Mouse (Mus musculus) intestine, embryonic 16.5 days (tissue): ENCODE data around the gene Crisp4. TPM values are rescaled to one million over a fixed set of nuclear protein-coding genes. Genes with fewer than 3 reads are reported as not detected.

Experiments
- ATAC-seq: fragments of 200-750 bp; cut with Nextera tagmentation; 2 replicates; pipeline ENCODE4 v1.8.0; 2017; ENCODE audit warnings: moderate TSS enrichment, moderate library complexity
- H3K27ac ChIP-seq: fragments of 300-500 bp; sonication (generic); 2 replicates; pipeline ENCODE4 v1.5.1; 2014; ENCODE audit warnings: mild to moderate bottlenecking, low read length
- H3K27me3 ChIP-seq: fragments of 300-500 bp; sonication (generic); replicated peaks from 2 replicates; pipeline ENCODE4 v1.6.1; 2014; ENCODE audit warnings: low read length, control low read depth, mixed read lengths; ENCODE audit not compliant: control insufficient read depth, insufficient read depth
- H3K36me3 ChIP-seq: fragments of 300-500 bp; sonication (generic); 2 replicates; pipeline ENCODE4 v1.6.1; 2014; ENCODE audit warnings: low read length, control low read depth; ENCODE audit not compliant: control insufficient read depth, insufficient read depth
- H3K4me1 ChIP-seq: fragments of 300-500 bp; sonication (generic); 2 replicates; pipeline ENCODE4 v1.6.1; 2014; ENCODE audit warnings: low read length, control low read depth, mixed read lengths; ENCODE audit not compliant: control insufficient read depth, insufficient read depth
- H3K4me2 ChIP-seq: fragments of 300-500 bp; sonication (generic); 2 replicates; pipeline ENCODE4 v1.6.1; 2014; ENCODE audit warnings: low read depth, low read length, control low read depth
- H3K4me3 ChIP-seq: fragments of 300-500 bp; sonication (generic); 2 replicates; pipeline ENCODE4 v1.5.1; 2014; ENCODE audit warnings: mild to moderate bottlenecking, low read length
- H3K9ac ChIP-seq: fragments of 300-500 bp; sonication (generic); 2 replicates; pipeline ENCODE4 v1.6.1; 2014; ENCODE audit warnings: low read depth, low read length
- H3K9me3 ChIP-seq: fragments of 300-500 bp; sonication (generic); 2 replicates; pipeline ENCODE4 v1.6.1; 2016; ENCODE audit warnings: low read length, control low read depth; ENCODE audit not compliant: control insufficient read depth
- WGBS: fragments of 180-500 bp; shearing (Covaris S2); extraction: QIAGEN DNeasy Blood & Tissue Kit; methylation state at CpG from one replicate; pipeline ENCODE4 v1.1.7; 2014; 5-methylcytosine and 5-hydroxymethylcytosine counted together
- polyA plus RNA-seq: library from polyadenylated mRNA; unstranded; fragments of >200 nt; fragmentation: Nextera tagmentation; extraction: Ambion mirVana; gene quantifications from 2 replicates; pipeline ENCODE4 v1.2.1, GENCODE M21; 2015

Gene Crisp4
- polyA plus RNA-seq, 1 experiment from 2014 or later: not detected

GRCm38 (mm10) chr1:18129983-18130382 lies 15.7 kb downstream of the Crisp4 start:
- Histone ChIP-seq H3K4me2 (no peak overlapping the region), H3K9ac (no peak overlapping the region), H3K27me3 (no peaks in the 10 kb centered on the region), H3K36me3 (no peaks in the 10 kb centered on the region), H3K27ac (no peak overlapping the region), H3K9me3 (no peaks in the 10 kb centered on the region), H3K4me1 (no peaks in the 10 kb centered on the region), H3K4me3 (no peak overlapping the region)
- WGBS: 77% methylated on average over 4 of the region's 4 CpGs
- ATAC-seq: no peak

GRCm38 (mm10) chr1:18106720-18107355 lies 38.9 kb downstream of the Crisp4 start:
- 33% methylated on average over 5 of the region's 5 CpGs for WGBS
- 0 out of 2 replicates have a peak, but pooled peaks have one; percentile 44 for ATAC-seq

GRCm38 (mm10) chr1:18105866-18106529 lies 39.7 kb downstream of the Crisp4 start:
- no peak overlapping the region for H3K4me3 ChIP-seq
- WGBS: 53% methylated on average over 5 of the region's 5 CpGs
- H3K9ac ChIP-seq: no peak overlapping the region
- no peaks in the 10 kb centered on the region for H3K27me3 ChIP-seq
- no peak overlapping the region for H3K27ac ChIP-seq
- H3K4me1 ChIP-seq: no peaks in the 10 kb centered on the region
- H3K36me3 ChIP-seq: no peaks in the 10 kb centered on the region
- H3K9me3 ChIP-seq: no peaks in the 10 kb centered on the region
- ATAC-seq: no peak
- H3K4me2 ChIP-seq: no peak overlapping the region

More at GRCm38 (mm10) chr1:18106720-18107355, 38.9 kb downstream of the Crisp4 start:
- Histone ChIP-seq H3K27ac (no peak overlapping the region), H3K27me3 (no peaks in the 10 kb centered on the region), H3K4me2 (no peak overlapping the region), H3K4me1 (no peaks in the 10 kb centered on the region), H3K9ac (no peak overlapping the region), H3K36me3 (no peaks in the 10 kb centered on the region), H3K9me3 (no peaks in the 10 kb centered on the region), H3K4me3 (no peak overlapping the region)

GRCm38 (mm10) chr1:18105029-18105865 lies 40.5 kb downstream of the Crisp4 start:
- H3K4me3 ChIP-seq: no peak overlapping the region
- WGBS: 90% methylated on average over 1 of the region's 1 CpGs
- H3K4me1 ChIP-seq: no peaks in the 10 kb centered on the region
- H3K9me3 ChIP-seq: no peaks in the 10 kb centered on the region
- ATAC-seq: no peak
- no peaks in the 10 kb centered on the region for H3K27me3 ChIP-seq
- H3K4me2 ChIP-seq: no peak overlapping the region
- no peak overlapping the region for H3K27ac ChIP-seq
- H3K36me3 ChIP-seq: no peaks in the 10 kb centered on the region
- H3K9ac ChIP-seq: no peak overlapping the region

Other genes with a start within 250 kb of the Crisp4 start
- gene Defb18, start 91.5 kb upstream of the Crisp4 start, polyA plus RNA-seq: not detected in 2 replicates
- gene Defb41, start 119.2 kb upstream of the Crisp4 start, polyA plus RNA-seq: not detected in 2 replicates